Mouse (Mus musculus) ovary, postnatal 36 days (tissue): ENCODE data around the gene Eef1akmt2.

Experiments used
- DNase-seq: peaks from one replicate; pipeline ENCODE4 v3.0.0; 2022; ENCODE audit warnings: low spot score, mixed read lengths

Eef1akmt2 gene

DNA sequence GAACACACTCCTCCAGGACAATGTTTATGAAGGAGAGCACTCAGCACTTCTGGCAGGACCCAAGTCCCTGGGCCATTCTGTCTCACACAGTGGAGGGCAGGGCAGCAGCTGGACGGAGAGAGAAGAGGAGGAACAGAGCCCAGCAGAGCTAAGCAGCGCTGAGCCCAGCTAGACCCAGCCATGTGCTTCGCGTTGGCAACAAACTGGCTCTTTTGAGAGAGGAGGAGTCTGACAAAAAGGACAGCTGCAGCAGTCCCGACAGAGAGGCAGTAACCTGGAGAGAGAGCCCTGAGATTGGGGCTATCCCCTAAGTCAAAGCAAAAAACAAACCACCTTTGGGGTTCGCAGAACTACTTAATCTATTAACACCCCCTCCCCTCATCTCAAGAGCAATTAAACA, 42.1 kb downstream of the Eef1akmt2 start:
- peak; percentile 54 for DNase-seq

DNA sequence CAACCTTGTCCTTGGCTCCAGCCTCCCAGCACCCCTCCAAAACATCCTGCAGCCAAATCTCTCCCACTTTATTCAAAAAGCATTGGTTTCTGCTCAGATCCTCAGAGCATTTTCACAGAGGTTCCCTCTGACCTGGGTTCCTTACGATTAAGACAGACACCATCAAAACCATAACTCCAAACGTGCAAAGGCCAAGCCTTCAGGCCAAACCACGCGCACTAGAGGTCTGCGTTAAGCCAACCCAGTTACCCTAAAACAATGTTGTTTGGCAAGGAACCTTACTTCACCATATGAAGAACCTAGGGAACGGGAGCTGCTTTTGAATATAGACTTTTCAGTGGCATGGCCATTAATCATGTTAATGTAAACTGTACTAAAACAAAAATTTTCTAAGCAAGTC, 42.8 kb downstream of the Eef1akmt2 start:
- no peak for DNase-seq

DNA sequence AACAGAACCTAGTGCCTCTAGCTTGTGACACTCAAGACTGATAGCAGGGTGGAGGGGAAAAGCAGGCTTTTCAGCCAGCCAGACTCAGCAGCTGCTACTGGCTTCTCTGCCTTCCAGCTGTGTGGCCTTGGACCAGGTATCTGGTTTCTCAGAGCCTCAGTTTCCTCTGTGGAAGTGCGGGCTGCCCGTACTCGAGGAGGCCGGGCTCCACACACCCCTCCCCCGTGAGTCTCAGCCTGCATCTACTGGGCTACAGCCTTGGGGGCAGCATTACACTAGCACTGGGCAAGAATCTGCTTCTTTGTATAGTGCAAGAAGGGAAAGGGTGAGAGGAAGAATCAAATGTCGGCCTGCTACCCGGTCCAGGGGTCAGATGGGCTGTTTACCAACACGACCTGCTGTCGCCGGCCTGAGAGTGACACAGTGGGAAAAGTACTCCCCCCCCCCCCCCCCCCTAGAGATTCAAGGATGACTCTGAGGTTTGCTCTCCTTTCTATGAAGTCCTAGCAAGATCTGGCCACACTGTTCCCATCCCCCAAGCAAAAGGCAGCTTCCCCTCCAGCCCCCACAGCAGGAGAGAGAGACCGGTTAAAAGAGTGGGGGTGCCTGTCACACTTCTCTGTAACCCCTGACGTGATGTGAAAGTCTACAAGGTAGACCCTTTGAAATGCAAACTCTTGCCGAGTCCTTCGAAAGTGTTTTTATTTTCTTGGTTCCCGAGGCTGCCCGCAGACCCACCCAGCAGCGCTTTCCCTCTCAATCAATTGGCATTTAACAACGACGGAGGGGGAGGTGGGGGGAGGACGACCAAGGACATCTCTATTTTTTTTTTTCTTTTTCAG, 43.4 kb downstream of the Eef1akmt2 start:
- peak; percentile 48 for DNase-seq

DNA sequence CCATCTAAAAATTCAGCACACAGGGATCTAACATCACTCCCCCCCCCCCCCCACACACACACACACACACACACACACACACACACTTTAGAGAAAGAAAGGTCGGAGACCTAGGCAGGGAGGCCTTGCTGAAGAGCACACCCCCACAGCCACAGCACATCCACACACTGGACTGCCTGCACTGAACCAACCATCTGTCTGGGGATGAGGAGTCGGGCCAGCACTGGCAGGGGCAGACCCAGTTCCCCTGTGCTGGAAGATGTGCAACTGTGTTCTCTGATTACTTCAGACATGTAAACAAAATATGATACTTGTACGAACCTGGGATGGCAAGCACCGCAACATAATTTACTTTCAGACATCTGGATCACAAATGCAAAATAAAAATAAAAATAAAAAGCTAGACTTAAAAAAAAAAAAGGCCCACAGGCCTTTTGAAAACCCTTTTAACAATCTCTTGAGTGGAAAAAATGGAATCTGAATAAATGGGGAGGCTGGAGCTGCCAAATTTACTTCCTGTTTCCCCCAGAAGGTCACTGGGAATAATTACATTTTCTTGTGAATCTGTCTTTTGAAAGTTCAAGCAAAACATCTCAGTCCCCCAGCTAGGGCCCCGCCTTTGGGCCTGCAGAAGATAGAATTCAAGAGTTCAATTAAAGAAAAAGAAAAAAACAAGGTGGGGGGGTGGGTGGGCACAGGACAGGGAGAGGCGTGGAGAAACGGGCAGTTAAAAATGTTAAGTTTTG, 44.2 kb downstream of the Eef1akmt2 start:
- DNase-seq: no peak

DNA sequence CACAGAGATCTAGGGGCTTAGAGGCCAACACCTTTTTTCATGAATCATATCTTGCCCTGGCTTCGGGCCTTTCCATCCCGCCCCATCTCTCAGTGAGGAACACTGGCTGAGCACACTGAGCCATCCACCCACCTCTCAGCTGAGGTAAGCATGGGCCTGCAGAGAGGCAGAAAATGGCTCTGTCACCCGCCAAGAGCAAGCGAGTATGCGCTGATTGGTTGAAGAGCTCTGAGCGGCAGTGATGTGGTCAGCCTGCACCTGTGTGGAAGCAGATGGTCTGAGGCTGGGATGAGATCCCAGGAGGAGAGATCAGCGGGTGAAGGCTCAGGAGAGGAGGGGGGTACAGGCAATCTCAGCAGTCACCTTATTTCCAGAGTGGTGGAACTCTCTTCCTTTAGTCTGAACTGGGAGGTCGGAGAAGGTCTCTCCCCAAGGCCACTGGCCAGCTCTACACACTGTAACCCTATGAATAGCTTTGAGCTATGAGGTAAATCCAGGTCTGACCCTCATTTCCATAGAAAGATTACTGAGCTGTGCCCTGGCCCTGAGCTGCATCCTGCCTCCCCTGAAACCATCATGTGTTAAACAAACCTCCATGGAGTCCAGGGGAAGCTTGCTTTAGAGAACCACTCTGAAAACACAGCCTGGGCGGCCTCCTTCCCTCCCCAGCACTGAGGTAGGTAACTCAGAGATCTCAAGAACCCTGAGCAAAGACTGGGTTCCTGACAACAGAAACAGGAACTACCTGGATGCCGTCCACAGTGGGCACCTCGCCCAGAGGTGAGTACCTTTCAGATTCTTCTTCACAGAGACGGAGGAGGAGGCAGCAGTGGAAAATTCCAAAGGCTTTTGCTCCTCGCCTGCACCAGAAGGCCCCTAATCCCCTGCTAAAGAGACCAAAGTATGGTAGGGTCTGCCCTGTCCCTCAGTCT, 45.3 kb downstream of the Eef1akmt2 start:
- peak; percentile 55 for DNase-seq

DNA sequence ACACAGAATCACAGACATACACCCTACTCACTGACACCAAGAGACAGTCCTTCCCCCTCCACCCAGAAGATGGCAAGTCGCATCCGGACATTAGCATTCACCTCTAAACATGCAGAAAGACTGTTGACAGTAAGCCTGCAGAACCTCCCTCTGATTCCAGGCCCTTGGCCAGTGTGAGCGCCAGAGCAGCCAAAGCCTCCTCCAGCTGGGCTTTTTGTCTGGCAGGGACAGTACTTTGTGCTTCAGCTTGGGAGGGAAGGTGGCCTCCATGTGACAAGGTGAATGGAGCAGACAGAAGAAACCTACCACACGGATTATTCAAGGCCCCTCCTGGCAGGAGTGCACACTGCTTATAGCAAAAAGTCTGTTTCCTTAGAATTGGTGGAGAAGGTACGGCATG, 46.2 kb downstream of the Eef1akmt2 start:
- DNase-seq: peak; percentile 47

DNA sequence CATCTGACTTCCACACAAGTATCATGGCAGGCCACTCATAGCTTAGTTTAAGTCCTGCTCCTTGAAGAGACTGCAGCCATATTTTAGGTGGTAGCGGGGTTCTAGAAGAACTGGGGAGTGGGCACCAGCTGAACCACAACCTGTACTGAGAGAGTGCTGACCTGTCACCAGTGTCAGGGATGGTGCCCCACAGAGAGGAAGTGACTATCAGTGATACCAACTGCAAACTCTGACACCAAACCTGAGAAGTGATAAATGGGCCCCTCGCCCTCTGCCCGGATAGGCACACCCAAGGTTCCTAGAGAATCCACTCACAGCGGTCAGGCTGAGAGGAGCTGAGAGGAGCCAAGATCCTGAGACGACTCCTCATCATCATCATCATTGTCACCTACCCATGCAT, 47.5 kb downstream of the Eef1akmt2 start:
- no peak for DNase-seq

DNA sequence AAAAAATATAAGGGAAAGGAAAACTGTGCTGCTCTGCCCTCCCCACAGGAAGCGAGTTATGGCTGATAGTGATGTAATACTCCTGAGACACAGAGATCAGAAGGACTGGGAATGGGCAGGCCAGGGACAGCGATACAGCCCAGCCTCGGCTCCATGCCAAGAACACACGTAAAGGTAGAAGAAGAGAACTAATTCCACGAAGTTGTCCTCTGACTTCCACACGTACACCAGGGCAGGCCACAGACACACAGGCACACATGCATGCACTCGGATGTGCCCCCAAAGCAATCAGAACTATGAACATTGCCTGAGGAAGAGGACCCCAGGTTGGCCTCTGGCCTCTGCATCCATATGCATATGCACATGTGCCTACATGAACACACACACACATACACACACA, 48.0 kb downstream of the Eef1akmt2 start:
- DNase-seq: no peak

DNA sequence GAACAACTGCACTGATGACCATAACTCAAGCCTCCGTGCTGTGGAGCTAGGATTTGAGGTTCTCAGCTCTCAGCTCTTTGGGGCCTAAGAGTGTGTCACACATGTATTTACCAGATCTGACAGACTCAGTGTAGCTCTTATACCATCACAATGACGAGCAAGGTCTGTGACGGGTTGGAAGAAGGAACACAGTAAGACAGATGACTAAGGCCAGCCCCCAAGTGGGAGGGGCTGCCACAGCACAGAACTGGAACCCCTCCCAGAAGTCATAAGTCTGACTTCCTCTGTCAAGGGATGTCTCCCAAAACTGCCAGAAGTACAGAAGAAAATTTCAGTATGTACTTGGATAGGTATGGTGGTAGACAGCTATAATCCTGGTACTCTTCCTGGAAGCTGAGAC, 48.5 kb downstream of the Eef1akmt2 start:
- no peak for DNase-seq

DNA sequence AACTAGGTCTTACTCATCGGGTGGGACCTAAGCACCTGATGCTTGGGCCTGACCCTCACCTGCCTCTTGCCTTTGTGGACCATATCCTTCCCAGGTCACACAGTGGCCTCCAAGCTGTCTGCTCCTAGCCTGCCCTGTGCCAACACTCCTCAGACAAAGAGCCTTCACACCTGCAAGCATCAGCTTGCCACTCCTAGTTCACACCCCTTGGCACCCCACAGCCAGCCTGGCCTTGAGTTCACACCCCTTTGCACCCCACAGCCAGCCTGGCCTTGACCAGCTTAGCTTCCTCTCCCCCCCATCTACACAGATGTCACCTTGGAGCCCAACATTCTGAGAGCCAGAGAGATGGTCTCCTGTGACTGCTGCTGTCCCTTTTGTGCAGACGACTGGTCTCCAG, 49.1 kb downstream of the Eef1akmt2 start:
- no peak for DNase-seq

DNA sequence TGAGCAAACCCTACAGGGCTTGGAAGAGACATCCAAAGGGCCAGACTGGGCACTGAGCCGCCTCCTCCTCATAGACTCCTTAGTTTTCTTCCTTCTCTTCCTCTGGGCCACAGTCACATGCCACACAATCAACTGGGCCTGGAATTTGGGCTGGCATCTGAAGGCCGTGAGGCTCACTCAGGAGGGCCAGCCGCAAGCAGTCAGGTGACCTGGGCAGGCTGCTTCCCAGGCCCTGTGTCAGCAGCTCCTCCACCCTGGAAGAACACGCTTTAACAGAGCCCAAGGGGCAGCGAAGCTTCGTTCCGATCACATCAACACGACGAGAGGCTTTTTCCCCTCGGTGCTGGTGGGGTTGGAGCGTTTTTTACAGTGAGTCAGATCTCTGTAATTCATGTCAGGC, 49.8 kb downstream of the Eef1akmt2 start:
- no peak for DNase-seq

DNA sequence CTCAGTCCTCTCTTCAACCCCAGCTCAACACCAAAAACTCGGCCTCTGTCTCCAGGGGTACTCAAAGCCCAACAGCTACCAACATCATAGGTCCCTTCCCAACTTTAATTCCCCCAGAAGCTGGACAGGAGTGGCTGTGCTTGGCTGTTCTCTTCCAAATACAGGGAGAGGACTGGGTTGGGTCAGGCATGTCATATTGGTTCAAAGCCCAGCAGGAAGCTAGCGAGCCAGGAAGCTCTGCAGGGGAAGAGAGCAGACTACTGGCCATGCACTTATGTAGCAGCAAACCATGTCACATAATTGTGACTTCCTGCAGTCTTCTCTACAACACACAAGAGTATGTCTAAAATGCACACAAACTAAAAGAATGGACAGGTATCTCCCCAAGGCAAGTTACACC, 50.4 kb downstream of the Eef1akmt2 start:
- DNase-seq: no peak

DNA sequence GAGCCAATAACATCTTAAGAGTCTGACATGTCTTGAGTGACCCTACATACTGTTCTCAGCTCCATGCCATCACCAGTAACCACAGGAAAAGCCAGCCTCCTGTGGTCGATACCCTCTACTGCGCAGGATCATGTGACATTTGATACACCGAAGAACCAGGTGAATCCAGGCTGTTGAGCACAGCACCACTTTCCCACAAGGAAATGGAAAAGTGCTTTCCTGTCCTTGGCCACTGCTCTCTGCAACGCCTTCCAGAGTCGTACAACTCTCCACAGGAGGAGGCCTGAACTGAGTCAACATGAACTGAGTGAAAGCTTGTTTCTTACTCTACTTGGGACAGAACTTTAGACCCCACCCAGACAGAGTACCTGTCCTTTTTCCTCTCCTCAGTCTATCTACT, 51.0 kb downstream of the Eef1akmt2 start:
- DNase-seq: no peak

DNA sequence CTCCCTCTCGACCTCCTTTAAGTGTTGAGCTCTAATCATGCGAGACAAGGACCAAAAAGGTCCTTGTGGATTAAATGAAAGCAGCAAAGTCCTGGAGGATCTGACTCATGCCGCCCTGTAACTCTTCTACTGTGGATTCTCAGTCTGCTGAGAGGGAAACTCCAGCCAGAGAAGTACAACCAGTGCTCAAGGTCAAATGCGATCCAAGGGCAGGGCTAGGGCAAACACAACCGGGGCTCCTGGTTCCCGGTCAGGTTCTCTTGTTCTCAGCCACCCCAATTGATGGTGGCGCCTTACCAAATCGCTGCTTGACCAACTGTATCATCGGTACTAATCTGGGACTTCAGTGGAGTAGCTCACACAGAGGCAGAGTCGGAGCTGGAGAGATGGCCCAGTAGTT, 51.6 kb downstream of the Eef1akmt2 start:
- DNase-seq: peak; percentile 45

DNA sequence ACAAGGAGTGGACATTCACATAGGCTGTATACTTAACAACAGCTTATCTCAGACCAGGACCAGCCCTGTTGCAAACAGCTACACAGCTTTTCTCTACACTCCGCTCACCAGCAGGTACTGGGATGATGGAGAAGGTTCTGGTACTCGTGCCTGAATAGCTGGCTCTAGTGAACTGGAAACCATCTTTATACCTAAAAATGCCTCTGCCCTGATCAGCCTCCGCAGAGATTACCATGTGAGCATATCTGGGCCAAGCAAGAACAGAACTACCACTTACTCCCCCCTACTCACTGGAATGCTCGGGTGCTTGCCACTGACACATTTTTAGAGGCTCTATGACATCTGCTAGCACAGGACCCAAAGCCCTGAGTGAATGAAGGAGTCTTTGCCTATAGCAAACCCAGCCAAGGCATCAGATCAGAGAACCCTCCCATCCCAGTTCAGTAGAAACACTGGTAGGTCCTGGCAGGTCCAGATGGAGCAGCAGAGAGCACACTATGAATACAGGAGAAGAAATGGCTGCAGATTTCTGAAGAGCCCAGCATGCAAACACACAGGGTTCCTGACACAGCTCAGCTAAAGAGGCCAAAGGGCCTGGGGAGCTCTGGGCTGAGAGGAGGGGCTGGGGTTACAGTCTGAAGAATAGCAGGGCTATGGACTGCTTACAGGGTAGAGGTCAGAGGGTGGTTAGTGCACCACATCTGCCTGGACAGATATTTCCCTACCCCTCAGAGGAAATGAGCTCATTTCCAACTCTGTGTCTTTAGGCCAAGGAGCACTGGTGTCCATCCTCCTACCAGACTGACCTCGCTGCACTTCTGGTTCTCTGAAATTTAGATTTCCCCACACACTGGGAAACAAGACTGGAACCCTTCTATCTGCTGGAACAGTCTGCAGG, 53.1 kb downstream of the Eef1akmt2 start:
- DNase-seq: no peak

DNA sequence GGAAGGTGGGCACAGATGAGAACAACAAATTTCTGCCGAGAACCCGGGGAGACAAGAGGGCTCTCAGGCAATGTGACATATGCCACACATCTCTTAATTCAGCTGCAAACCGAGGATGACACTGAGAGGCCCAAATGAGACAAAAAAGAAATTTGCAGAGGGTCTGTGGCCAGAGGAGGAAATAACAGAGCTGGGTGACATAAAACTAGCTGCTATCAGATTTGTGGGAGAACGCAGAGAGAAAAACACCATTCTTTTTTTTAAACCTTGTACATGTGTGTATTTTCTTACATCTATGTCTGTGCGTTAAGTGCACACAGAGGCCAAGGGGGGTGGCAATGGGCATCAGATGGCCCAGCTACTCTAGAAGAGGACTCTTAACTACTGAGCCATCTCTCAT, 57.3 kb downstream of the Eef1akmt2 start:
- no peak for DNase-seq

DNA sequence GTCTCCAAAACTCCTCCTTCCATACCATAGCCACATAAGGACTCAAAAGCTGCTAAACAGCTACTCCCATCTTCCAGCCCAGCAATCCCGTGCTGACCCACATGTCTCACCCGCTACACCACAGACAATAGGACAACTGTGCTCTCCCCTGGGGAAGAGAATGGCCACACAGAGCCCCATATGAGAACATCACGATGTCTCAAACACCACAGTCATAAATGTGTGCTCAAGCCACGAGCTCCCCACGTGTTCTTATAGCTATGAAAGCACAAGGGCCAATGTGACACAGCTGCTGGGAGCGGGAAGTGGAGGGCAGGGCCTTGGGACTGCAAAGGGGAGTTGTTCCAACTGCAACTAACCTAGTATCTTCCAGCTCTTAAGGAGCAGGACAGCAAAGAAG, 59.0 kb downstream of the Eef1akmt2 start:
- DNase-seq: no peak

DNA sequence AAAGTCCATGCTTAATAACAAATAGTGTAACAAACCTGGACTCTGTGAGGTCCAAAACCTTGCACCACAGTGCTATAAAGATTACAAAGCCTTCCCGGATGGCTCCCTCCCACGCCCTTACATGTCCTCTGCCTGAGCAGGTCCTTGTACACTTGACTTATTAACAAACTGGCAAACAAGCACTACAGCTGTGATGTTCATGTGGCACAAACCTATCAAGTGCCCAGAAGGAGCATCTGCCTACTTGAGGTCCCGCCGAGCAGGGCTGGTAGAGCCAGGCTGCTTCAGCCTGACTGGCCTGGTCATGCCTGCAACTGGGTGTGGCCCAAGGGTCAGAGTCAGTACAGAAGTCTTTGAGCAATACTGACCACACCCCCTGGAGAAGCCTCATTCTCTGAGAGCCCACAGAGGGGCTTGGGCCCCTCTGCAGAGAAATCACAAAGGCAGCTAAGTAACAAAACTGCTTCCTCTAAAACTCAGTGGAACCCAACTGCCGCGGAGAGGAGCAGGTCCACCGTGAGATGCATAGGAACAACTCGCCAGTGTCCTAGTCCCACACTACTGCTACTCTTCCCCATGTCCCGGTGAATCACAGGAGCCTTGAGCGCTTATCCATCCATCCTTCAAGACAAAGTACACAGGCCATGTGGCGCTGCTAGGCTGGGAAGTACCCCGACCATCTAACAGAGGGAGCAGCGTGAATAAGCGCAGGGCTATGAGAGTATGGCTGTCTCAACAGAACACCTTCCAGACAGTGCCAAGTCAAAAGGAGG, 61.8 kb downstream of the Eef1akmt2 start:
- no peak for DNase-seq

DNA sequence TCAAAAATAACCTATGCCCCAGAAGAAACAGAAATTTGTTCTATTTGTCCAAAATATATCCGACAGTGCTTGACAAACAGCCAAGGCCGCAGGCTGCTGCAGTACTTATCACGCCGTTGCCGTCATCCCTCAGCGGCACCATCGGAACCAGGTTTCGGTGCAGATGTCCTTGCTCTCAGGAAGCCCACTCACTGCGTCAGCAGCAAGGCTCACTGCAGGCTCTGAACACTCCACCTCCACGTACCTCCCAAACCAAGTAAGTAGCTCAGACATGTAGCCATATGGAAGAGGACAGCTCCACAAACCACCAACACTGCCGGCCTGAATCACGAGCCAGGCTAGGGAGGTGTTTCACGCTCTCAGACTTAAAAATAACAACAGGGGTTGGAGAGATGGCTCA, 63.6 kb downstream of the Eef1akmt2 start:
- no peak for DNase-seq

DNA sequence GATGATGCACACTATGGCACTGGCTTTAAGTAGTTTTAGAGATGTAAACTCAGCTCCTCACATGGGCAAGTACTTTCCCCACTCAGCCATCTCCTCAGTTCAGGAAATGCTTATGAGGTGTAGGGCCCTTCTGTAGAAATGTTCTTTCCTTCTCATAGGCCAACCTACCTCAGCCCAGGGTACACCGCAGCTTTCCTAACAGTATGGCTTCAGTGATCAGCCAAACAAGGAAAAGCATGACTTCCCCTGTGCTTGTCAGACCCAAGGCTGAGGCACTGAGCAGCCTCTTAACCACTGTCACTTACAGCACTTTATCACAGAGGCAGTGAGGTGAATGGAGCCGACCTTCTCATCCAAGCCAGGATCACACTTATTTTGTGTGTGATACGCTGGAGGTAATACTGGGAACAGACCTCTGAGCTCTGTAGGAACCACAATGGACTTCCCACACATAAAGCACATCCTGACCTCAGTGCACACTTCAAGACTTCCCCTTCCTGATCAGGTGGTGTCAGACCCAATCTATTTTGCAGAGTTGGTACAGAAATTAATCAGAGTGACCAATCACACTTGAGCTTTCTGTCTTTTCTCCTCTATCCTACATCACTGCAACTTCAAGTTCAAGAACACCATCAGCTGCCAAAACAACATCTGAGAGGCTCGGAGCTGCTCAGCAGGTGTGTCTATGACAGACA, 64.8 kb downstream of the Eef1akmt2 start:
- no peak for DNase-seq
